Mouse (Mus musculus) stomach, embryonic 15.5 days (tissue): ENCODE measurements around the gene Cst9. TPM values are rescaled to one million over a fixed set of nuclear protein-coding genes. Genes with fewer than 3 reads are reported as not detected.

Experiments
- ATAC-seq: fragments of 200-750 bp; cut with Nextera tagmentation; 2 replicates; pipeline ENCODE4 v1.8.0; 2017; ENCODE audit warnings: low read depth, moderate number of reproducible peaks, moderate TSS enrichment; ENCODE audit not compliant: insufficient read depth, low FRiP score
- H3K27ac ChIP-seq: fragments of 300-500 bp; sonication (generic); 2 replicates; pipeline ENCODE4 v1.5.1; 2015; ENCODE audit warnings: mild to moderate bottlenecking, inconsistent platforms
- H3K27me3 ChIP-seq: fragments of 300-500 bp; sonication (generic); replicated peaks from 2 replicates; pipeline ENCODE4 v1.6.1; 2015; ENCODE audit warnings: inconsistent platforms
- H3K36me3 ChIP-seq: fragments of 300-500 bp; sonication (generic); 2 replicates; pipeline ENCODE4 v1.6.1; 2015; ENCODE audit warnings: inconsistent platforms
- H3K4me1 ChIP-seq: fragments of 300-500 bp; sonication (generic); 2 replicates; pipeline ENCODE4 v1.6.1; 2015; ENCODE audit warnings: inconsistent platforms
- H3K4me2 ChIP-seq: fragments of 300-500 bp; sonication (generic); 2 replicates; pipeline ENCODE4 v1.6.1; 2015; ENCODE audit warnings: mild to moderate bottlenecking, inconsistent platforms
- H3K4me3 ChIP-seq: fragments of 300-500 bp; sonication (generic); replicated peaks from 2 replicates; pipeline ENCODE4 v1.5.1; 2015; ENCODE audit warnings: inconsistent platforms
- H3K9ac ChIP-seq: fragments of 300-500 bp; sonication (generic); 2 replicates; pipeline ENCODE4 v1.6.1; 2015; ENCODE audit warnings: inconsistent platforms
- H3K9me3 ChIP-seq: fragments of 300-500 bp; sonication (generic); 2 replicates; pipeline ENCODE4 v1.6.1; 2016; ENCODE audit warnings: inconsistent platforms
- WGBS: fragments of 180-500 bp; shearing (Covaris S2); methylation state at CpG from one replicate; pipeline ENCODE4 v1.1.7; 2015; 5-methylcytosine and 5-hydroxymethylcytosine counted together
- polyA plus RNA-seq: library from polyadenylated mRNA; unstranded; fragments of >200 nt; fragmentation: Nextera tagmentation; extraction: Ambion mirVana; gene quantifications from 2 replicates; pipeline ENCODE4 v1.2.1, GENCODE M21; 2015

Gene Cst9
- polyA plus RNA-seq, result not detected in 2 replicates

GRCm38 (mm10) chr2:148834912-148835311 lies at the start of gene Cst9:
Gene Cst9 (plus strand): TSS chr2:148835147.
- no peak for ATAC-seq

DNA sequence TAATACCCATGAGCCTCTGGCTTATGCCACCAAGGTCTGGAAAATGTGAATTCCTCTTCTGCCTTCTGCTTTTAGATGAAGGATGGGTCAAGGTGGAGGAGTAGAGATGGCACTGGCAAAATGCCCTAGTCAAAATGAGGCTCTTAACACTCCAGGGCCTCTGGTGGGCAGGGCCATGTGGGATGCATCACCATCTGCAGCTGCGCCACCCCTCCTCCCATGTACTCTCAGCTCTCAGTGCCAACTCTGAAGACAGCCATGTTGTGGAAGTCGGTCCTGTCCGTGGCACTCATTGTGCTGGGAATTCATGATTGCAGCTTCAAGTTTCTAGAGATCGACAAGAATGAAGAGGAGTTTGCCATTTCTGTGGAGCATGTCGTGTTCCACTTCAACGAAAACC lies 45.8 kb upstream of the Cst9 start, which contains the start of gene Cst12:
Gene Cst12 (plus strand): TSS at position 220 of the 400 bp plus-strand sequence.
- no peaks in the 10 kb centered on the region for H3K36me3 ChIP-seq
- no peak within 1 kb of the TSS for H3K9ac ChIP-seq
- WGBS, result 94% methylated on average over 6 of the region's 6 CpGs
- no peaks in the 10 kb centered on the region for H3K9me3 ChIP-seq
- H3K4me2 ChIP-seq, result no peak within 1 kb of the TSS
- no peak for ATAC-seq
- H3K4me3 ChIP-seq, result no peak within 1 kb of the TSS
- H3K4me1 ChIP-seq, result no peaks in the 10 kb centered on the region
- no peak within 1 kb of the TSS for H3K27ac ChIP-seq
- H3K27me3 ChIP-seq, result no peaks in the 10 kb centered on the region

More at GRCm38 (mm10) chr2:148834912-148835311, at the start of gene Cst9:
- H3K36me3 ChIP-seq, result no peaks in the 10 kb centered on the region
- no peaks in the 10 kb centered on the region for H3K4me1 ChIP-seq
- no peaks in the 10 kb centered on the region for H3K9me3 ChIP-seq
- no peak within 1 kb of the TSS for H3K4me2 ChIP-seq
- no peaks in the 10 kb centered on the region for H3K27me3 ChIP-seq
- no peak within 1 kb of the TSS for H3K4me3 ChIP-seq
- H3K9ac ChIP-seq, result no peak within 1 kb of the TSS
- H3K27ac ChIP-seq, result no peak within 1 kb of the TSS
- WGBS, result 54% methylated on average over 4 of the region's 4 CpGs

DNA sequence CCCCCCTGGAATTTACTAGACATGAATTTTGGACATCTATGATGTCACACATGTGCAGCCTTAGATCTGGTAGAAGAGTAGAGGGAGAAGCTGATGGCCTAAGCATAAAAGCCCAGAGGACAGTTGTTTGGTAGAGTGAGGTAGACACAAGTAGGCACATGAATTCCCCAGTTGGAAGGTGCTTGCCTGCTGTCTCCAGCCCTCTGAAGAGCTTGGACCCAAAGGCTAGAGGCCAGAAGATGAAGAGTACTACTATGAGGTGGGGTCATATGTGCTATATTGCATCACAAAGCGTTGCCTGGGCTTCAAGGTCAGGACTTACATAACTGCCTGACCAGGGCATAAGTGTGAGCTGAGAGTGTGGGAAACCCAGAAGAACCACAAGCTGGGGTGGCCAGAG lies 36.5 kb upstream of the Cst9 start, which contains the start of gene Cst8:
Gene Cst8 (plus strand): TSS at position 301 of the 400 bp plus-strand sequence.
- Histone ChIP-seq H3K27me3 (no peaks in the 10 kb centered on the region), H3K27ac (no peak within 1 kb of the TSS), H3K4me2 (no peak within 1 kb of the TSS), H3K9ac (no peak within 1 kb of the TSS), H3K4me3 (no peak within 1 kb of the TSS), H3K36me3 (no peaks in the 10 kb centered on the region), H3K4me1 (no peaks in the 10 kb centered on the region), H3K9me3 (no peaks in the 10 kb centered on the region)
- 78% methylated on average over 1 of the region's 1 CpGs for WGBS
- no peak for ATAC-seq

GRCm38 (mm10) chr2:148801491-148801921 lies 33.4 kb upstream of the Cst9 start:
- no peak for ATAC-seq
- no peak overlapping the region for H3K4me2 ChIP-seq
- 23% methylated on average over 3 of the region's 3 CpGs for WGBS

GRCm38 (mm10) chr2:148806696-148807095 lies 28.3 kb upstream of the Cst9 start:
- Histone ChIP-seq H3K27me3 (no peaks in the 10 kb centered on the region), H3K9me3 (no peaks in the 10 kb centered on the region), H3K27ac (no peak overlapping the region), H3K4me3 (no peak overlapping the region), H3K9ac (no peak overlapping the region), H3K36me3 (no peaks in the 10 kb centered on the region), H3K4me1 (no peaks in the 10 kb centered on the region), H3K4me2 (no peak overlapping the region)
- 50% methylated on average over 6 of the region's 6 CpGs for WGBS
- no peak for ATAC-seq

More at GRCm38 (mm10) chr2:148801491-148801921, 33.4 kb upstream of the Cst9 start:
- Histone ChIP-seq H3K4me3 (no peak overlapping the region), H3K27ac (no peak overlapping the region), H3K9me3 (no peaks in the 10 kb centered on the region), H3K9ac (no peak overlapping the region), H3K36me3 (no peaks in the 10 kb centered on the region), H3K27me3 (no peaks in the 10 kb centered on the region), H3K4me1 (no peaks in the 10 kb centered on the region)

GRCm38 (mm10) chr2:148819909-148820308 lies 15.0 kb upstream of the Cst9 start, which contains the start of gene Cst13:
Gene Cst13 (plus strand): TSS chr2:148820081.
- no peak within 1 kb of the TSS for H3K27ac ChIP-seq
- no peak for ATAC-seq
- H3K27me3 ChIP-seq, result no peaks in the 10 kb centered on the region

DNA sequence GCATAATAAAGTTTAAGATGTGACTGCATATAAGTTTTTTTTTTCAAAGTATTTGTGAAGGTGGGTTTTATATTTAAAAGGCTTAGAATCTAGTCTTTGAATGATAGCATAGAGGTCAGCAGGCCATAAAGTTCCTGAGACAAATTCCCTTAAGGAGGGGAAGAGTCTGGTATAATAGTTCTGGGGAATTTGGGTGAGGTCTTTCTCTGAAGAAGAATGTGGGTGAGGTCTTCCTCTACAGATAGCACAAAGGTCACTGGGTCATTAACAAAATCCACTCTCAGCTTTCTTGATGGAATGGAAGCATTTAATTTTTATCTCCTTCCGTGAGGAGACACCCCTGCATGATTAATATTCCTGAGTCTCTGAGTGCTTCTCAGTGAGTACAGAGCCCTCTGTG lies 9.0 kb upstream of the Cst9 start:
- Histone ChIP-seq H3K9me3 (no peaks in the 10 kb centered on the region), H3K4me1 (no peaks in the 10 kb centered on the region), H3K4me3 (no peak overlapping the region), H3K9ac (no peak overlapping the region), H3K27me3 (no peaks in the 10 kb centered on the region), H3K4me2 (no peak overlapping the region), H3K36me3 (no peaks in the 10 kb centered on the region), H3K27ac (no peak overlapping the region)
- no peak for ATAC-seq
- WGBS, result 19% methylated on average over 1 of the region's 1 CpGs

More at GRCm38 (mm10) chr2:148819909-148820308, 15.0 kb upstream of the Cst9 start, which contains the start of gene Cst13:
- Histone ChIP-seq H3K9me3 (no peaks in the 10 kb centered on the region), H3K36me3 (no peaks in the 10 kb centered on the region), H3K9ac (no peak within 1 kb of the TSS), H3K4me3 (no peak within 1 kb of the TSS), H3K4me2 (no peak within 1 kb of the TSS), H3K4me1 (no peaks in the 10 kb centered on the region)

DNA sequence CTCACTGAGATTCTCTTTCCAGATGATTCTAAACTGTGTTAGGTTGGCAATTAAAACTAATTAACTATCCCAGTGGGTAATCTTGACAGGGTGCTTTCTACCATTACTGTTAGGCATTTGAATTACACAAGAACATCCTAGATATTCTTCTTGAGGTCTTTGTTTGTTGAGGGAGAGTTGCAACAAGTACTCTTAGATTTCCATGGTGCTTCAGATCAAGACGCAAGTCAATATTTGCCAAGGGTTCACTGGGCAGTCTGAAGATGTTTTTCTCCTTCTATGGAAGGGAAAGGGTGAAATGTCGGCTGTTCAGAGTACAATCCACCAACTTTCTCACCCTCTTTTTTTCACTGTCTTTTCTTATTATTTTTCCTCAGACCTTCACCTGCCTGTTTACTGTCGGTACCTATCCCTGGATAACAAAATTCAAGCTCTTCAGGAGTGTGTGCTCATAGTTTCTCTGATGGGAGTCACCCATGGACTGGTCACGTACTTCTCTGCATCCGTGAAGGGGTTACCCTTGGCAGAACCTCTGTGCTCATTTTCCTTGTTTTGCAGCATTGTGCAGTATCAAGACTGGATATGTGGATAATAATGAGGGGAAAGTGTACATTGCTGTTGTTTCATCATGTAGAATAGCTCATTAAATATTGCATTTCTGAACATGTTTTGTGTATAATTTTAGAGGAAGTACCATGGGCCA lies 3.3 kb downstream of the Cst9 start:
- no peaks in the 10 kb centered on the region for H3K36me3 ChIP-seq
- ATAC-seq, result no peak
- 80% methylated on average over 5 of the region's 5 CpGs for WGBS
- no peaks in the 10 kb centered on the region for H3K9me3 ChIP-seq
- no peak overlapping the region for H3K9ac ChIP-seq
- H3K27ac ChIP-seq, result no peak overlapping the region
- no peaks in the 10 kb centered on the region for H3K27me3 ChIP-seq
- H3K4me2 ChIP-seq, result no peak overlapping the region
- H3K4me3 ChIP-seq, result no peak overlapping the region
- no peaks in the 10 kb centered on the region for H3K4me1 ChIP-seq

DNA sequence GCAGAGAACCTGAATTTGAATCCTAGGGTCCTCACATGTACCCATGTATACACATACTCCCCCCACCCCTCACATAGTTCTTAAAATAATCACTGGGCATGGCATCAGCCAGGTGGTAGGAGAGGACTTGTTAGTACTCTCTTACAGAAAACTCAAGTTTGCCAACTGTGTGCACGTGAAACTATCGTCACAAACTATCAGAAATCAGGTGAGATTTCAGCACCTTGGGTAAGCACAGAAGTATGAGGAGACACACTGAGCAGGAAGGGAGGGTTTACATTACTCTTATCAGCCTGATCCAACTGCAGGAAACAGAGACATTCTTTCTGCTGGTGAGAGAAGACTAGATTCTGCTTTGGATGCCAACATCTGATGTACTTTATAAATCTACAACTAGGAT lies 4.3 kb downstream of the Cst9 start:
- no peaks in the 10 kb centered on the region for H3K9me3 ChIP-seq
- no peak overlapping the region for H3K9ac ChIP-seq
- H3K4me3 ChIP-seq, result no peak overlapping the region
- H3K27me3 ChIP-seq, result no peaks in the 10 kb centered on the region
- H3K4me1 ChIP-seq, result no peaks in the 10 kb centered on the region
- H3K27ac ChIP-seq, result no peak overlapping the region
- no peak overlapping the region for H3K4me2 ChIP-seq
- ATAC-seq, result no peak
- WGBS, result 92% methylated on average over 2 of the region's 2 CpGs
- no peaks in the 10 kb centered on the region for H3K36me3 ChIP-seq

DNA sequence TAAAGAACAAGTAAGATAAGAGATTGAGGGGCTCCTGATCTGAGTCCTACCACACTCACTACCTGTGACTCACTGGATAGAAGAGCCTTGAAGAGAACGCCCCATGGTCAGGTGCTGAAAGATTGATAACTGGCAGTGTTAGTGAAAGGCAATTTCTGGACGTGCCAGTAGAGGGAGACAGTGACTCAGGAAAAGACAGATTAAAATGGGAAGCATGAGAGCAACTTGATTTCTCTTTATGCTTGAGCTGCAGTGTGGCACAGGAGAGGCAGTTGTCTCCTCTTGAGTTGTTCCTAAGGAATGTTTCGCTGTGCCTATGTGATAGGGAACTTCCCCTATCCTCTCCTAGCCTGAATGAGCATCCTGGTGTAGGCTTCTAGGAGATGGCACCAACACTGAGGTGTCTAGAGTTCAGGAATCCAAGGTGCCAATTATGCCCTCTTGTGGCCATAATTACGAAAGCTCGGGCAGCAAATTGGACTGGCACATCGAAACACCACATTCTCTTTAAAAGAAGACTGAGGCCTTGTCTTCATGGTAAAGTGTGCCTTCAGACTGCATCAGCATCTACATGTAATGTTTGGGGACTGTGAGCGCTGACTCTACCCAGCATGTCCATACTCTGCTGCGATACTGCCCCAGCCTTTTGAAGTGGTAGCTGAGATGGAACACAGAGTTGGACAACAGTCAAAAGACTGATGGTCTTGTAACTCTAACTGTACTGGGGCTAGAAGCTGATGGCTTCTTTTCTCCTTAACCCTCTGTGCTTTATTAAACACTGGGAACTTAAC lies 16.4 kb downstream of the Cst9 start:
- H3K4me2 ChIP-seq, result no peak overlapping the region
- ATAC-seq, result no peak; the same call in 1 of the 2 replicates
- 46% methylated on average over 8 of the region's 8 CpGs for WGBS

GRCm38 (mm10) chr2:148856630-148857400 lies 21.9 kb downstream of the Cst9 start:
- WGBS, result 50% methylated on average over 8 of the region's 8 CpGs
- H3K4me3 ChIP-seq, result no peak overlapping the region
- H3K9me3 ChIP-seq, result no peaks in the 10 kb centered on the region
- no peak overlapping the region for H3K9ac ChIP-seq
- H3K27ac ChIP-seq, result no peak overlapping the region
- no peaks in the 10 kb centered on the region for H3K36me3 ChIP-seq
- no peaks in the 10 kb centered on the region for H3K4me1 ChIP-seq
- H3K27me3 ChIP-seq, result no peaks in the 10 kb centered on the region
- no peak for ATAC-seq
- no peak overlapping the region for H3K4me2 ChIP-seq

More for the DNA sequence above, 16.4 kb downstream of the Cst9 start:
- no peak overlapping the region for H3K4me3 ChIP-seq
- no peaks in the 10 kb centered on the region for H3K27me3 ChIP-seq
- no peaks in the 10 kb centered on the region for H3K4me1 ChIP-seq
- no peak overlapping the region for H3K27ac ChIP-seq
- H3K9ac ChIP-seq, result no peak overlapping the region
- no peaks in the 10 kb centered on the region for H3K36me3 ChIP-seq
- no peaks in the 10 kb centered on the region for H3K9me3 ChIP-seq
